Mouse (Mus musculus) limb, embryonic 10.5 days (tissue): ENCODE results near the gene Rbm5. TPM values are rescaled to one million over a fixed set of nuclear protein-coding genes. Genes with fewer than 3 reads are reported as not detected.

ENCODE experiments used
- DNase-seq: peaks from one replicate; pipeline ENCODE4 v3.0.0-alpha.2; 2017; ENCODE audit warnings: low spot score
- H3K27ac ChIP-seq: fragments of 300-500 bp; sonication (generic); 2 replicates; pipeline ENCODE4 v1.5.1; 2016; ENCODE audit warnings: mild to moderate bottlenecking
- H3K27me3 ChIP-seq: fragments of 300-500 bp; sonication (generic); 2 replicates; pipeline ENCODE4 v1.6.1; 2016; ENCODE audit warnings: low read depth, mild to moderate bottlenecking; ENCODE audit not compliant: poor library complexity, severe bottlenecking
- H3K36me3 ChIP-seq: fragments of 300-500 bp; sonication (generic); 2 replicates; pipeline ENCODE4 v1.6.1; 2016; ENCODE audit warnings: mild to moderate bottlenecking, moderate library complexity
- H3K4me1 ChIP-seq: fragments of 300-500 bp; sonication (generic); 2 replicates; pipeline ENCODE4 v1.6.1; 2016
- H3K4me3 ChIP-seq: fragments of 300-500 bp; sonication (generic); 2 replicates; pipeline ENCODE4 v1.5.1; 2016; ENCODE audit warnings: mild to moderate bottlenecking, moderate library complexity
- H3K9me3 ChIP-seq: fragments of 300-500 bp; sonication (generic); replicated peaks from 2 replicates; pipeline ENCODE4 v1.6.1; 2016; ENCODE audit warnings: mild to moderate bottlenecking
- WGBS: fragments of 180-500 bp; shearing (Covaris S2); methylation state at CpG from one replicate; pipeline ENCODE4 v1.1.7; 2016; 5-methylcytosine and 5-hydroxymethylcytosine counted together
- polyA plus RNA-seq: library from polyadenylated mRNA; unstranded; fragments of >200 nt; fragmentation: Nextera tagmentation; extraction: Ambion mirVana; gene quantifications from 2 replicates; pipeline ENCODE4 v1.2.1, GENCODE M21; 2016

Rbm5 gene
- polyA plus RNA-seq, 1 experiment from 2014 or later, result 214 TPM

DNA sequence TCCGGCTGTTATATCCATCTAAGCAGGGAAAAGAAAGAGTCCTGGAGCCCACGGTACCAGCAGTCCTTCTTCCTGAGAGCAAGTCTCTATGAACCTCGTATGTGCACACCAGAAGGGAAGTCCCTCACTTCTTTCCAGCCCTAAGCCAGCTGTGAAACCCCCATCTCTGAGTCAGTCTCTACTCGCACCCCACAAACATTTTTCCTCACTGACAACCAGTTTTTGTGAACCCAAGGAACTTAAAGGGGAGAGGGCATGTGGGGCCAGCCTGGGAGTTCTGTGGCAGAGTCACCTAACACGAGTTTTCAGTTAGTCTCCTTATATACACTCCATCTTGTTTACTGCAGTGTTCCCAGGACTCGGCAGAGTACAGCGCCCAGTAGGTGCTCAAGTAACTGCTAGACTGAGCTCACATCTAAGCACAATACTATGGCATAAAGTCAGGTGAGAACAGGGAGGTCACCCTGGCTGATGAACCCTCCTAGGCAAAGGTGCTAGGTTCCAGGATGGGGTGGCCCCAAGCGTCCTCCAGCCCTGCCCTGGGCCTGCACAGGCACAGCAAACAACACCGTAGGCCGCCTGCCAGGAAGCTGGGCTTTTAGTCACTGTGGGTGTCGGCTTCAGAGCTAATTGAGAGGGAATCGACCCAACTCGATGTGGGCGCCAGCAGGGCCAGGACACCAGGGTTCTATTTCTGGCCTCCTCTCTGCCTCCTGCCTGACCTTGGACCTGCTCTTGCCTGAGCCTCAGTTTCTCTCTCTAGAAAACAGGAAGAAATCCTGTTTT is 67.3 kb downstream of the Rbm5 start:
- peak overlapping the region; percentile 15; the same call in 1 of the 2 replicates for H3K4me3 ChIP-seq
- H3K27ac ChIP-seq, result peak overlapping the region; percentile 98
- peaks cover 99% of the 10 kb centered on the region for H3K4me1 ChIP-seq
- 53% methylated on average over 14 of the region's 14 CpGs for WGBS
- H3K27me3 ChIP-seq, result no peaks in the 10 kb centered on the region
- no peak for DNase-seq
- peaks cover 88% of the 10 kb centered on the region for H3K36me3 ChIP-seq
- no peaks in the 10 kb centered on the region for H3K9me3 ChIP-seq

DNA sequence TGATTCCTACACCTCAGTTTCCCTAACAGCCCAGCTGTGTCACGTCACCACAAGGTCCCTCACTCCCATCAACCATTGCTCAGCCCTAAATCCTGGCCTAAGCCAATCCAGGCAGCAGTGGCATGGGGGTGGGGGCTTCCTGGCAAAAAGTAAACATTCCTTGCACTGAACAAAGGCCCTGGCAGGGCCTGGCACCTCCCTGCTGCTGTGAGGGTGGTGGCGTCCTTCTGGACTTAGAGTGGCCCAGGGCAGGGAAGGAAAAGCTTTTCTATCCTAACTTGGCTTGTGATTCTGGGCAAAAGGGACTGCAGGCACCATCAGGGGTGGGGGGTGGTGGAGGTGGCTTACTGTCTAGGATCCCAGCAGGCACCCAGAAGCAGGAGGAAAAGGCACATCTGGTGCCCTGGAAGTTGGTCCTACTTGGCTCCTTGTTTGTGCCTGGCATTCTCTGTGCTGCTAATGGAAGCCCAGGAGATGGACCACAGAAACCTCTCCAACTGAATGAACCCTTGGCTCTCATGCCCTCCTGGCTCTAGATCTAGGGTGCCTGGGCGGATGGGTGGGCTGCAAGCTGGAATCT is 68.1 kb downstream of the Rbm5 start:
- H3K27ac ChIP-seq, result peak overlapping the region; percentile 66
- peaks cover 100% of the 10 kb centered on the region for H3K4me1 ChIP-seq
- peaks cover 93% of the 10 kb centered on the region for H3K36me3 ChIP-seq

DNA sequence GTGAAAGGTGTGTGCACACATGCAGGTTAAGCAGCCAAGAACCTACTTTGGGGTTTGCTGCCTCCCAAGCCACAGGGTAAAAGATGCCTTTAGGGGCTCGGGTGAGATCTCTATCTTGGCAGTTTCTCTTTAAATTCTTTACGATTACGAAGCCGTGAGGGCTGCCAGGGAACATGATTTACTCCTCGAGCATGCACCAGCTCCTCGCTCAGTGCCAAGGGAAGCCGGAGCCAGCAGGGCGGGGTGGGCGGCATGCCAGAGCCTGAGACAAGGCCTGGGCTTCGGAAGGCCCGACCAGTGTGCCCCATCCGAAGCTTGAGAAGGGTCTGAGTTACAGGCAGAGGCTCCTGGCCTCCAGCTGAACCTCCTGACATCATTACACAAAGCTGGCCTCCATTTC is 69.2 kb downstream of the Rbm5 start:
- DNase-seq, result no peak
- no peaks in the 10 kb centered on the region for H3K27me3 ChIP-seq
- 59% methylated on average over 12 of the region's 12 CpGs for WGBS
- H3K4me3 ChIP-seq, result no peak overlapping the region
- peak overlapping the region; percentile 76 for H3K27ac ChIP-seq
- H3K4me1 ChIP-seq, result peaks cover 100% of the 10 kb centered on the region
- H3K36me3 ChIP-seq, result peaks cover 97% of the 10 kb centered on the region
- no peaks in the 10 kb centered on the region for H3K9me3 ChIP-seq

More for the DNA sequence above, 68.1 kb downstream of the Rbm5 start:
- Histone ChIP-seq H3K27me3 (no peaks in the 10 kb centered on the region), H3K4me3 (no peak overlapping the region), H3K9me3 (no peaks in the 10 kb centered on the region)
- 80% methylated on average over 3 of the region's 3 CpGs for WGBS
- no peak for DNase-seq

DNA sequence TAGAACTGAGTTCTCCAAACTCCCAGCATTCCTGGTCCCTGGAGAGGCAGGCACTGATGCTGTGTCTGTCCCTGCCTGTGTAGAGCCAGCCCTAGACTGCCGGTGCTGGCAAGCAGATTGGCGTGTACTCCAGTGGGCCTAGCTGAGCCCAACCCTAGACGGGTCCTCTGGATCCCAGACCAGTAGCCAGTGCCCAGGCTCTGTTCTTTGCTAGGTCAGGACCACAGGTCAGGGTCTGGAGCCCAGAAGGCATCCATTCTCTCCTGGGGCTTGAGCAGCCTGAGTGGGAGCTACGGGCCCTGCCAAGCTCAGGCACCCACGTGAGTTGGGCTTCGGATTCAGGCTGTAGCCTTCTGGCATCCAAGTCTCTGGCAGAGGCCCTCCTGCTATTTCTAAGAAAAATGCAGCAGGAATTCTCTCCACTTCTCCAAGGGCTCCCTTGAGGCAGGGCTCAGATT is 70.7 kb downstream of the Rbm5 start:
- H3K36me3 ChIP-seq, result peaks cover 97% of the 10 kb centered on the region
- H3K9me3 ChIP-seq, result no peaks in the 10 kb centered on the region
- no peaks in the 10 kb centered on the region for H3K27me3 ChIP-seq
- DNase-seq, result peak; percentile 53
- peaks cover 100% of the 10 kb centered on the region for H3K4me1 ChIP-seq
- H3K4me3 ChIP-seq, result peak overlapping the region; percentile 38
- 29% methylated on average over 6 of the region's 6 CpGs for whole genome bisulfite sequencing
- H3K27ac ChIP-seq, result peak overlapping the region; percentile 76

DNA sequence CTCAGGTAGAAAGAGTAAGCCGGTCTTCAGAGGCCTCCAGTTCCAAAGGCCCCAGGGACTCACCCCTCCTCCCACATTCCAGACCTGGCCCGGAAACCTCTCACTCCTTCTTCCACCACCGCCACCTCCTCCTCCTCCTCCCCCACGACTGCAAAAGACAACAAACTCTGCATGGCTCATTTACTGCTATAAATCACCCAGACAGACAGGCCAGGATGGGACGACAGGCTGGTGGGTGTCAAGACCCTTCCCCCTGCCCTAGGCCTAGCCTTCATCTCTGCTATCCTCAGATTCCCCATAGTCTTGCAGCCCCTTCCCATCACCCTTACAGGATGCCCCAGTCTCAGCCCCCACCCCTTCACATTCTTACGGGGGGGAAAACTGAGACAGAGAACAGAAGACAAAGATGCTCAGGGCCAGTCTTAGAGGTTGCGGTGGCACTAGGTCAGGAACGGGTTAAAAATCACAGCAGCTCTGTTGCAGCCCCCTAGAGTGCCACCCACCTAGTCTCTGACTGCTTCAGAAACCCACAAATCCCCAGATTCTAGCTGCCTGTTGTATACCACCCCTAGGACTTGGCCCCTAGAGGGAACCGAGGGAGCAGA is 71.3 kb downstream of the Rbm5 start:
- Histone ChIP-seq H3K27me3 (no peaks in the 10 kb centered on the region), H3K9me3 (no peaks in the 10 kb centered on the region), H3K4me3 (peak overlapping the region; percentile 38), H3K27ac (peak overlapping the region; percentile 76), H3K4me1 (peaks cover 100% of the 10 kb centered on the region), H3K36me3 (peaks cover 97% of the 10 kb centered on the region)
- 3% methylated on average over 9 of the region's 9 CpGs for WGBS
- DNase-seq, result no peak

DNA sequence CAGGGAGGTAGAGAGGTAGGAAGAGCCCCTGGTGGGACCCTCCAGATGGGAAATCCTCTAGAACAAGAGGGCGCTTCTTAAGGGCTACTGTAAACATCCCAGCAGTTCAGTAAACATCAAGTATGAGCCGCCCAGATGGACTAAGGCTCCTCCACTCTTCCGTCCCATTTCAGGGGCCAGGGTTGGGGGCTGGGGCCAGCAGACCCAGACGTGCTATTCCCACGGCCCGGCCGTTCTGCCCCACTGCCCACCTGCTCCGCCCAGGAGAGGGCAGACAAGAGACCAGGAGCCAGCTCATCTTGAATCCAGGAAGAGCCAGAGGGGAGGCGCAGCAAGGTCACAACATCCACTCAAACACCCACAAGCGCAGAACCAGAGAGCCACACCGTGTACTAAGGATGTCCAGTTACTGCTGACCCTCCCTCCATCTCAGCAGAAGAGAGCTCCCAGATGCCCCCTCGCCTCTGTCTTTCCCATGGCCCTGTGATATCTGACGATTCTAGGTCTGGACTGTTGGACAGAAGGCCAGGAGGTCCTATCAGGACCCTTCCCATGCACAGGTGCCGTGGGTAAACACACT is 72.1 kb downstream of the Rbm5 start:
- WGBS, result 10% methylated on average over 14 of the region's 14 CpGs
- Histone ChIP-seq H3K27me3 (no peaks in the 10 kb centered on the region), H3K4me1 (peaks cover 94% of the 10 kb centered on the region), H3K27ac (peak overlapping the region; percentile 76), H3K9me3 (no peaks in the 10 kb centered on the region), H3K36me3 (peaks cover 96% of the 10 kb centered on the region), H3K4me3 (peak overlapping the region; percentile 38)
- DNase-seq, result no peak

DNA sequence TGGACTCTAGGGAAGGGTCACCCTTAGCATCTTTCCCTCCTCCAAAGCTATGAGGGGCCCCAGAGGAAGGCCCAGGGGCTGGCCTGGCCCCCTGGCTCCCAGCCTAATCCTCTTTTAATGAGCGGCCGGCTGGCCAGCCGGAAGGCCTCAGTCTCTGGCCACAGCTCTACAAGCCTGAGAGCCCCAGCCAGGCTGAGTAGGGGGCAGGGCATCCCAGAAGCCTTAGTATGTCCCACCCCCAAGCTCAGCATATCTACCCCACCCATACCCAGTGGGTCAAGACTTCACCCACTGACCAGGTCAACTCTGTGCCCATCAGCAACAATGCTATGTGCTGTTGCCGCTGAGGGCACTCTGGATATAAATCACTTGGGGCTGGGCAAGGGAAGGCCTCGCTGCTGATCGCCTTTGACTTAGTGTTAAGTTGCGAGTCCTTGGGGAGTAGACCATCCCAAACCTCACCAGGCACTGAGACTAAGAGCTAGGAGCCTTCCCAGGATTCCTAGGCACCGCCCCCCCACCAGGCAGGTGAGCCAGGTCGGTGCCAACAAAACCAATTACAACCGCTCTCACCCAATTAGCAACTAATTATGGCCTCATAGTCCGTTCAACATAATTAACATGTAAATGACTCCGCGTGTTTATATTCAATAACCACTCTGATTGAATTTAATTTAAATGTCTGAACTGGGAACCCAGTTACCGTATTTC is 72.8 kb downstream of the Rbm5 start:
- H3K27me3 ChIP-seq, result no peaks in the 10 kb centered on the region
- peaks cover 96% of the 10 kb centered on the region for H3K36me3 ChIP-seq
- peak overlapping the region; percentile 76 for H3K27ac ChIP-seq
- DNase-seq, result no peak
- WGBS, result 11% methylated on average over 14 of the region's 14 CpGs
- peak overlapping the region; percentile 38 for H3K4me3 ChIP-seq
- H3K9me3 ChIP-seq, result no peaks in the 10 kb centered on the region
- H3K4me1 ChIP-seq, result peaks cover 93% of the 10 kb centered on the region

DNA sequence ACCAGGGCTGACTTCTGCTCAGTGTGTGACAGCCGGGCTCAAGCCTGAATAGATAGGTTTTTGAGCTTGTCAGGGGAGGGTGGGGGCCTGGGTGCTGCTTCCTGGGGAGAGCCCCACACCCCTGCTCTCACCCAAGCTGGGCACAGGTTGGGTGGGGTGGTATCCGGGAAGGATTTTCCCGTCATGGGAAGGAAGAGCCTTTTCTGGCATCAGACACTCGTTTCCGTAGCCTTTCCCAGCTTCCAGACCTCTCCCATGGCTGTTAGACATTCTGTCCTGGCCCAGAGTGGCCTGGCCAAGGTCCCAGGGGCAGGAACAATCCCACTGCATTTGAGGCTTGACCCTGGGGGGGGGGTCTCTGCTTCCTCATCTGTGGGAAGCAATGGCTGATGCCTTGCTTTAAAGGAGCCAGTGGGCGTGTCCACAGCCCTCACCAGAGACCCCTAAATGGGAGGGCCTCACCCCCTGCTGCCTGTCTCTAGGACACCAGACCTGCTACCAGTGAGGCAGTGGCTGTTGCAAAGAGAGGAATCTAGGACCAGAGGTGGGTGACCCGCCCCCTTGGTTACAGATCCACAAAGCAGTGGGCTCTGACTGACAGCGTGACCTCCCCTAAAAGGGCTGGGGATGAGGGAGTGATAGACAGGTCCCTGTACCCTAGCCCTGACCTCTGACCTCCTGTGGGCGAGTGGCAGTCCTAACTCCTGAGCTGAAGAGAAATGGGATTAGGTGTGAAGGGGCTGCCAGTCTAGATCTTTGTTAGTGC is 73.8 kb downstream of the Rbm5 start:
- Histone ChIP-seq H3K36me3 (peaks cover 96% of the 10 kb centered on the region), H3K4me3 (0 out of 2 replicates have a peak overlapping the region, but pooled peaks have one; percentile 38), H3K9me3 (no peaks in the 10 kb centered on the region), H3K27ac (peak overlapping the region; percentile 76), H3K4me1 (peaks cover 87% of the 10 kb centered on the region), H3K27me3 (no peaks in the 10 kb centered on the region)
- WGBS, result 39% methylated on average over 9 of the region's 9 CpGs
- no peak for DNase-seq

DNA sequence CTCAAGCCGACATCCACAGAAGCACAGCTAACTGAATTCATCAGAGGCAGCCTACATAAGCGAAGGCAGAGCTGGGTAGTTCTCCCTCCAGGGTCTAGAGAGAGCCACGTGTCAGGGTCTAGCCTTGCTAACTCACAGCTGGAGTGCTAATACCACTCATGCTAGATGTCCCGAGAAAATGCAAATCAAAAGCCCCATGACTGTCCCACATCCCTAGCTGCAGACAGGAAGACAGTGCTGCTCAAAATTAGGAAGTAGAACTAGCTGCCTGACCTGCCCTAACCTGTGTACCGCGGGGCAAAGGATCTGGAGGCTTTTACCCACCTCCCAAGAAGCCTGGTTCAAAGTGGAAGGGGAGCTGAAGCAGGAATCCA is 74.7 kb downstream of the Rbm5 start:
- H3K4me3 ChIP-seq, result no peak overlapping the region
- no peak for DNase-seq
- no peaks in the 10 kb centered on the region for H3K27me3 ChIP-seq
- H3K4me1 ChIP-seq, result peaks cover 77% of the 10 kb centered on the region
- peaks cover 96% of the 10 kb centered on the region for H3K36me3 ChIP-seq
- peak overlapping the region; percentile 0; the same call in 1 of the 2 replicates for H3K27ac ChIP-seq
- no peaks in the 10 kb centered on the region for H3K9me3 ChIP-seq
- WGBS, result 49% methylated on average over 6 of the region's 6 CpGs

DNA sequence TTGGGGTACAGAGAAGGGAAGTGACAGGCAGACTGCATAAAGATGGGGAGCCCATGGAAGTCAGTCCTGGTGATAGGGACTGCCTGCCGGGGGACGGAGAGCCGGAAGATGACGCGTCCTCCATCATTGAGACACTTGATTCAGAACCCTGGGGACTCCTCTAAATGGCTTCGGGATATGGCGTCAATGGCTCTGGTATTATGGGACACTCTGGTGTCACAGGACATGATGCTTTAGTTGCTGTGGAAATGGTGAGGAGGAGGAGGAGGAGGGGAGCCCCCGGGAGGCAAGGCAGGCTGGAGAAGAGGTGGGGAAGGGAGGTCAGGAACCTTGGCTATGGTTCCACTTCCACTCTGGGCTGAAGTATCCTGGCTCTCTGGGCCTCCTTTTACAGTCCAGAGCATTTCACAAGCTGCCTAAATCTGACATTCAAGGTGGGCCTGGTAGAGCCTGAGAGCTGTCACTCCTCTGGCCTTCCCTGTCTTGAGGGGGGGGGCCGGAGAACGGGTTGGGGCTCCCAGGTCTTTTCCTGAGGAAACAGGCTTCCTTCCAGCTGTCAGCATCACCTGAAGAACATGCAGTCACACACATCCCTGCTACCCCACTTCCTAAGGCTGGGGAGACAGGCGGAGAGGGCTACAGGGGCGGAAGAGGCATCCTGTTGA is 75.2 kb downstream of the Rbm5 start:
- DNase-seq, result no peak
- Histone ChIP-seq H3K4me1 (peaks cover 72% of the 10 kb centered on the region), H3K9me3 (no peaks in the 10 kb centered on the region), H3K27ac (peak overlapping the region; percentile 0; the same call in 1 of the 2 replicates), H3K36me3 (peaks cover 96% of the 10 kb centered on the region), H3K4me3 (no peak overlapping the region), H3K27me3 (no peaks in the 10 kb centered on the region)
- 89% methylated on average over 12 of the region's 12 CpGs for WGBS

DNA sequence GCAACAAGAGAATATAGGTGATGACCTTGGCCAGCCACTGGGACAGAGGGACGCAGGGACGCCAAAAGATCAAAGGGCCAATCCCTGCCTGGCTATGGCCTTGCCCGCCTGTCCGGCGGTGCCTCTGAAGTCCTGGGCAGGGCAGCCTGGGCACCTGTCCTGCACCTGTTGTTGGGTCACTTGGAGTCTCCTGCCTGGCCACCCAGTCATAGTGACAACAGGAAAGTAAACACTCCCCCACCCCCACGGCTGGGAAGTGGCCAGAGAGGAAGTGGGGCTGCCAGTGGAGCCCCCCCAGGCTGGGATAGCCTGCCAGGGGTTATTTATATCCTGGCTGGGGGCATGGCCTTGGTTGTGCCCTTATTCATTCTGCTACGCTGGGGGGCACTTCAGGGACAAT is 76.2 kb downstream of the Rbm5 start:
- 78% methylated on average over 7 of the region's 7 CpGs for WGBS
- Histone ChIP-seq H3K27ac (no peak overlapping the region; the same call in 1 of the 2 replicates), H3K4me1 (peaks cover 63% of the 10 kb centered on the region), H3K27me3 (no peaks in the 10 kb centered on the region), H3K36me3 (peaks cover 97% of the 10 kb centered on the region), H3K9me3 (no peaks in the 10 kb centered on the region), H3K4me3 (no peak overlapping the region)
- no peak for DNase-seq
